Mouse (Mus musculus) thymus, adult 2 months (tissue): ENCODE measurements around the gene Tmem126b.

Experiments
- CTCF ChIP-seq: fragments of 200-500 bp; IDR thresholded peaks from 2 replicates; pipeline ENCODE4 v1.5.1; 2012; ENCODE audit warnings: mild to moderate bottlenecking, control low read depth, low read length, moderate library complexity, borderline replicate concordance; ENCODE audit not compliant: control insufficient read depth, poor library complexity, insufficient read depth; ENCODE audit errors: extremely low read depth
- POLR2A ChIP-seq: fragments of 200-500 bp; IDR thresholded peaks from 2 replicates; pipeline ENCODE4 v1.6.1; 2012; ENCODE audit warnings: mild to moderate bottlenecking, low read length, control low read depth, moderate library complexity; ENCODE audit not compliant: control insufficient read depth, poor library complexity, insufficient read depth; ENCODE audit errors: extremely low read depth

DNA sequence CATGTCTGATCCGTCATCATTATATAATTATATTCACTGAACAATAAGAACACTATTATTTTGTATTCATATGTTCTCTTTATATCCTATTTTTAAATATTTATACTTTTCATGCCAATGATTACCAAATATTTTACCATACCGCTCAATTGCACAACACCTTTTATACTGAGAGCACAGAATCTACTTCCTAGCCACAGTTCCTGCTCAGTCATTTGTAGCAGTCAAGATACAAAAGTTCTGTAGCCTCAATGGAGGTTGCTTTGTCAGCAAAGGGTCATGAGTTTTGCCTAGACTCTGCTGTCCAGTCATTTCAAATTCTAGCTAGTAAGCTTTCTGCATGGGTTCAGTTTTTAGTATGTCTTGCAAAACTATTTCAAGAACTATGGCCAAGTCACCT is 6.8 kb upstream of the Tmem126b start:
- TF ChIP-seq CTCF = no peak
- no peak for TF ChIP-seq POLR2A
